Mouse (Mus musculus): ENCODE data around the gene Nebl. TPM values are rescaled to one million over a fixed set of nuclear protein-coding genes. Genes with fewer than 3 reads are reported as not detected.

Gene Nebl
- polyA plus RNA-seq, 1 experiment from 2014 or later, result 12.5 TPM

DNA sequence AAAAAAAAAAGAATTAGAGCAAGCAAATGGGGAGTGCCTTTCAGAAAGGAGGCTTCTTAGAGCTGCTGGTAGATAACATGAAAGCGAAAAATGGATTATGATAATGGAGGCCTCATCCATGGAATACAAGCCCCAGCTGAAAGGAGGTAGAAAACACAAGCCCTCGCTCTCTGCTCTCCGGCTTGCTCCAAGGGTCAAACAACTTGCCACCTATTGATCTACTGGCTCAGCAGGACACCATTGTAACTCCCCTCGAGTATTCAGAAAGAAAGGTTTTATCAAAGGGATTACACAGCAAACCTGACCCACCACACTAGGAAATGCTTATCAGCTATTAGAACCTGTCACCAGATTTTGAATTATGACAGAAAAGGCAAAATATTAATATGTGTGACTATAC lies 131.4 kb downstream of the Nebl start:
- ATAC-seq (ENCODE audit: low FRiP score, low read depth), result no peak
- WGBS, result 37% methylated on average over 4 of the region's 4 CpGs
- no peak overlapping the region for H3K4me2 ChIP-seq
- no peaks in the 10 kb centered on the region for H3K27me3 ChIP-seq
- H3K36me3 ChIP-seq, result no peaks in the 10 kb centered on the region
- H3K4me1 ChIP-seq (replicated peaks), result no peaks in the 10 kb centered on the region
- no peak overlapping the region for H3K9ac ChIP-seq
- no peak overlapping the region for H3K27ac ChIP-seq (replicated peaks)
- no peaks in the 10 kb centered on the region for H3K9me3 ChIP-seq
- H3K4me3 ChIP-seq, result no peak overlapping the region

DNA sequence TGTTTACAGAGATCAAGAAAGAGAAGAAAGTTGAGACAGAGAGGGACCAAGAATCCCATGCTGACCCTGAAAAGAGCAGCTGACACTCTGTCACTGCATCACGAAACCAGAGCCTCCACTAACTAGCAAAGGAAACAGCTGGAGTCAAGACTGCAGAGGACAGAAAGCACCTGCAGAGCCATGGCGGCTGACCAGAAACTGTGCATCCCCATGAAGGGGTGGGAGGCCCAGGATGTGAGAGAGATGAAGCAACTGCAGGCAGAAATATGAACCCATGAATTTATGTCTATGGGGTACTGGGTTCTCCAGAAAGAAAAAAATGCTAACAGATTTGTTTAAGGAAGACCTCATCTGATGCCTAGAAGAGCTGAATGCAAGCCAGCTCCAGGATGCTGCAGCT lies 133.3 kb downstream of the Nebl start:
- no peak overlapping the region for H3K9ac ChIP-seq
- H3K36me3 ChIP-seq, result no peaks in the 10 kb centered on the region
- 54% methylated on average over 2 of the region's 2 CpGs for WGBS
- H3K4me3 ChIP-seq, result no peak overlapping the region
- no peaks in the 10 kb centered on the region for H3K27me3 ChIP-seq
- ATAC-seq (ENCODE audit: low FRiP score, low read depth), result no peak
- H3K4me2 ChIP-seq, result no peak overlapping the region
- no peak overlapping the region for H3K27ac ChIP-seq (replicated peaks)
- H3K4me1 ChIP-seq (replicated peaks), result no peaks in the 10 kb centered on the region
- H3K9me3 ChIP-seq, result peaks cover 6% of the 10 kb centered on the region; the same call in 1 of the 2 replicates

- Histone ChIP-seq H3K4me3 (no peak overlapping the region), H3K27ac (replicated peaks) (no peak overlapping the region), H3K9ac (no peak overlapping the region), H3K9me3 (peaks cover 6% of the 10 kb centered on the region; the same call in 1 of the 2 replicates), H3K4me2 (no peak overlapping the region), H3K4me1 (replicated peaks) (no peaks in the 10 kb centered on the region), H3K36me3 (no peaks in the 10 kb centered on the region), H3K27me3 (no peaks in the 10 kb centered on the region)
- WGBS, result 93% methylated on average over 3 of the region's 3 CpGs
- no peak for ATAC-seq (ENCODE audit: low FRiP score, low read depth)
Measured at GRCm38 (mm10) chr2:17589669-17590068, 141.6 kb downstream of the Nebl start.

- Histone ChIP-seq H3K4me1 (replicated peaks) (no peaks in the 10 kb centered on the region), H3K4me3 (no peak overlapping the region), H3K4me2 (no peak overlapping the region), H3K36me3 (no peaks in the 10 kb centered on the region), H3K27me3 (no peaks in the 10 kb centered on the region), H3K9ac (no peak overlapping the region), H3K9me3 (no peaks in the 10 kb centered on the region), H3K27ac (replicated peaks) (no peak overlapping the region)
- 89% methylated on average over 6 of the region's 6 CpGs for WGBS
- ATAC-seq (ENCODE audit: low FRiP score, low read depth), result no peak
Measured at GRCm38 (mm10) chr2:17585329-17585992, 145.8 kb downstream of the Nebl start.

DNA sequence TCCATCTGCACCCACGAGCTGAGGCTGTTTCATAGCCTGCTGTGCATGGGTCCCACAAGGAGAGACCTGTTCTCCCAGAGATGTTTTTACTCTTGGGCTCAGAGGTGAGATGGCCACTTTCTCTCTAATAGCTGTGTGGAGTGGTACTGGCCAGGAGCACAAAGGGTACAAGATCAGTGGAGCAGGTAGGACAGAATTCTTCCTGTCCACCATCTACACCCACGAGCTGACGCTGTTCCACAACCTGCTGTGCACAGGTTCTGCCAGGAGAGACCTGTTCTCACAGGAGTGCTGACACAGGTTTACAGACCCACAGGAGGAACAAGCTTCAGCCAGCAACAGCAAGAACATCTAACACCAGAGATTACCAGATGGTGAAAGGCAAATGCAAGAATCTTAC lies 155.6 kb downstream of the Nebl start:
- Histone ChIP-seq H3K27me3 (no peaks in the 10 kb centered on the region), H3K36me3 (no peaks in the 10 kb centered on the region), H3K27ac (replicated peaks) (no peak overlapping the region), H3K4me2 (no peak overlapping the region), H3K4me3 (no peak overlapping the region), H3K9ac (no peak overlapping the region), H3K4me1 (replicated peaks) (no peaks in the 10 kb centered on the region), H3K9me3 (0 out of 2 replicates have a peak, but pooled peaks cover 3% of the 10 kb centered on the region)
- WGBS, result 67% methylated on average over 3 of the region's 3 CpGs
- no peak for ATAC-seq (ENCODE audit: low FRiP score, low read depth)

DNA sequence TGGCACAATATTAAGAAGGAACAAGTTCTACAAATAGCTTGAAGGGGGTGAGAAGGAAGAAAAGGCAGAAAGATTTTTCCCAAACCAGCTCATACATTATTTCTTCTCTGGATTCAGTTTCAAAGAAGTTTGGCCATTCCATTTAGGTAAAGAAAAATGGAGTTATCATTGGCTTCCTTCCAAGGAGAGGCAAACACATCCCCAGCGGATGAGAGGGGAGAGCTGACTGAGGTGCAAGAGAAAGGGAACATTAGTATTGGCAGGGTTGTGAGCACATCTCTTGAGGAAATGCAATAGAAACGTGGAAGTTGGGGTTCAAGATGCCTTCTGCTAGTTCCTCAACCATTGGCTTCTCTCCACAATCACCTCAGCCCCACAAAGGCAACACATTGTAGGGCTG lies 159.5 kb downstream of the Nebl start:
- WGBS, result 77% methylated on average over 2 of the region's 2 CpGs

DNA sequence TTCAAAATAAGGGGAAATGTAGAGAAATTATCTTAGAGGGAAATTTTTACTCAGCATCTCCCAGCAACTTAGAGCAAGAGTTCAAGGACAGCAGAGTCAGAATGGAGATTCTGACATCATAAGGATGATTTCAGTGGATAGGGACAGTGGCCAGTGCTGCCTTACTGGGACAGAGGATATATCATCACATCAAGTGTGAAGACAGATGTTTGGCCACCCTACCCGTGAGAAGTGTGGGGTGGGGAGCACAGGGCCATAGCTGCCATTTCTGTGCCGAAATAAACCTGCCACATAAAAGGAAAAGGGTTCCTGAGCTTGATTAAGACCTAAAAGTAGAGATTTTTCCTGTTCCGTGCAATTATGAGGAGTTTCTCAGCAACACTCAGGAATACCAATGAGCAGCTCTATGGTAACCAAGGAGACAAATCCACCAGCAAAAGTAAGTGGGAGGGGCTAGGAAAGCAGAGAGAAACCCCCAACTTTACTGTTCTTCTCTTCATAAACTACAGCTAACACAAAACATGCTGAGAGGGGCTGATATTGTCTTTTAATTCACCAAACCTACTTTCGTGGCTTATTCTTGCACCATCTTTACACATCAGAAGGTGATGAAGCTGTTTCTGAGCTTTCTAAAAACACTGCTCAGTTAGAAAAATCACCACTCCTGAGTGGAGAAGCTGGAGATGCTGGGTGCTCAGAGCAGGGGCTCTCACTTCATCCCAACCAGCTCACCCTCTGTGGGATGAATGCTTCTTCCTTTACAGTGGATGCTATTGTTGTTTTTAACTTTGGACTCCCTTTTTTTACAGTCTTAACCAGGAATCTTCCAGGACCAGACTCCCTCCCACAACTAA lies 172.1 kb downstream of the Nebl start:
- no peaks in the 10 kb centered on the region for H3K27me3 ChIP-seq
- H3K9me3 ChIP-seq, result no peaks in the 10 kb centered on the region
- 0 out of 2 replicates have a peak overlapping the region, but pooled peaks have one; percentile 3 for H3K4me2 ChIP-seq
- no peak overlapping the region for H3K4me3 ChIP-seq
- WGBS, result 28% methylated on average over 4 of the region's 4 CpGs
- H3K36me3 ChIP-seq, result no peaks in the 10 kb centered on the region
- H3K9ac ChIP-seq, result no peak overlapping the region
- peaks cover 12% of the 10 kb centered on the region for H3K4me1 ChIP-seq (replicated peaks)
- H3K27ac ChIP-seq (replicated peaks), result no peak overlapping the region
- ATAC-seq (ENCODE audit: low FRiP score, low read depth), result no peak; the same call in 1 of the 2 replicates

More for the DNA sequence above, 159.5 kb downstream of the Nebl start:
- H3K9ac ChIP-seq, result no peak overlapping the region
- no peak overlapping the region for H3K4me3 ChIP-seq
- no peaks in the 10 kb centered on the region for H3K4me1 ChIP-seq (replicated peaks)
- H3K9me3 ChIP-seq, result no peaks in the 10 kb centered on the region
- no peak overlapping the region for H3K27ac ChIP-seq (replicated peaks)
- H3K4me2 ChIP-seq, result no peak overlapping the region
- ATAC-seq (ENCODE audit: low FRiP score, low read depth), result no peak
- no peaks in the 10 kb centered on the region for H3K36me3 ChIP-seq
- no peaks in the 10 kb centered on the region for H3K27me3 ChIP-seq

GRCm38 (mm10) chr2:17549895-17550558 lies 181.2 kb downstream of the Nebl start:
- H3K27me3 ChIP-seq, result no peaks in the 10 kb centered on the region
- H3K9ac ChIP-seq, result no peak overlapping the region
- no peak overlapping the region for H3K4me3 ChIP-seq
- 28% methylated on average over 4 of the region's 4 CpGs for WGBS
- no peak for ATAC-seq (ENCODE audit: low FRiP score, low read depth)
- no peaks in the 10 kb centered on the region for H3K9me3 ChIP-seq
- H3K27ac ChIP-seq (replicated peaks), result no peak overlapping the region
- H3K4me1 ChIP-seq (replicated peaks), result no peaks in the 10 kb centered on the region
- no peak overlapping the region for H3K4me2 ChIP-seq
- no peaks in the 10 kb centered on the region for H3K36me3 ChIP-seq

DNA sequence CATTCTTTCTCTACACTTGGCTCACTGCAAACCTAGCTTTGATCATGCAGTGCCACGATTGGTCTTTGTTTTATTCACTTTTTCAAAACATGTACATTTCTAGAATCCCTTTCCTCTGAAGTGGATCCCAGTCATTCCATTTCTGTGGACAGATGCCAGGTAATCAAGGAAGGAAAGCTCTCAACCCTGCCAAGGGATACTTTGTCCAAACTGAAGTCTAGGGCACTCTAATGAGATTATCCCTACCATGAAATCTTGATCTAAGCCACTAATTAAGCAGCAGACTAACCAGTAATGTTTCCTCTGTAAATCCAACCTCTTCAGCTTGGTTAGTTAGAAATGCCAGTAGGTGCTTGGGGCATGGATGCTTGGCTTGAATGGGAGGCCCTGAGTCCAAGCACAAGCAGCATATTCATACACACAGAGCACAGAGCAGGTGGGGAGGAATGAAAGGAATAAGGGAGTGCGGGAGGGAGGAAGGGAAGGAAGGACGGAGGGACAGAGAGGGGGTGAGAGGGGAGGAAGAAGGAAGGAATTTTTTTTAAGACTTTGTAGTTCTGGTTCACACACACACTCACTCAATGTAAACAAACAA lies 184.8 kb downstream of the Nebl start:
- H3K4me1 ChIP-seq (replicated peaks), result no peaks in the 10 kb centered on the region
- H3K36me3 ChIP-seq, result no peaks in the 10 kb centered on the region
- H3K27me3 ChIP-seq, result no peaks in the 10 kb centered on the region
- H3K9me3 ChIP-seq, result no peaks in the 10 kb centered on the region
- H3K4me2 ChIP-seq, result no peak overlapping the region
- ATAC-seq (ENCODE audit: low FRiP score, low read depth), result no peak
- no peak overlapping the region for H3K27ac ChIP-seq (replicated peaks)
- H3K4me3 ChIP-seq, result no peak overlapping the region
- no peak overlapping the region for H3K9ac ChIP-seq
- WGBS, result 85% methylated on average over 3 of the region's 3 CpGs

- Histone ChIP-seq H3K9ac (no peak overlapping the region), H3K4me1 (replicated peaks) (no peaks in the 10 kb centered on the region), H3K27me3 (no peaks in the 10 kb centered on the region), H3K9me3 (no peaks in the 10 kb centered on the region), H3K36me3 (no peaks in the 10 kb centered on the region), H3K27ac (replicated peaks) (no peak overlapping the region), H3K4me3 (no peak overlapping the region), H3K4me2 (no peak overlapping the region)
- no peak for ATAC-seq (ENCODE audit: low FRiP score, low read depth)
- WGBS, result 69% methylated on average over 10 of the region's 10 CpGs
Measured at GRCm38 (mm10) chr2:17539737-17540136, 191.5 kb downstream of the Nebl start.

- H3K4me1 ChIP-seq (replicated peaks), result no peaks in the 10 kb centered on the region
- H3K36me3 ChIP-seq, result no peaks in the 10 kb centered on the region
- 76% methylated on average over 4 of the region's 4 CpGs for WGBS
- no peak overlapping the region for H3K4me2 ChIP-seq
- H3K27me3 ChIP-seq, result no peaks in the 10 kb centered on the region
- H3K9ac ChIP-seq, result no peak overlapping the region
- ATAC-seq (ENCODE audit: low FRiP score, low read depth), result no peak
- H3K4me3 ChIP-seq, result no peak overlapping the region
- no peaks in the 10 kb centered on the region for H3K9me3 ChIP-seq
- H3K27ac ChIP-seq (replicated peaks), result no peak overlapping the region
Measured at GRCm38 (mm10) chr2:17538493-17538892, 192.8 kb downstream of the Nebl start.

All from hindbrain, embryonic 15.5 days (tissue).